Mouse (Mus musculus) embryonic facial prominence, embryonic 12.5 days (tissue): ENCODE data around the gene Gpr87. TPM values are rescaled to one million over a fixed set of nuclear protein-coding genes. Genes with fewer than 3 reads are reported as not detected.

Experiments used
- ATAC-seq: fragments of 200-750 bp; cut with Nextera tagmentation; 2 replicates; pipeline ENCODE4 v1.8.0; 2017; ENCODE audit not compliant: insufficient number of reproducible peaks, insufficient read depth, low FRiP score, low TSS enrichment
- H3K27ac ChIP-seq: fragments of 300-500 bp; sonication (generic); 2 replicates; pipeline ENCODE4 v1.5.1; 2016; ENCODE audit warnings: mild to moderate bottlenecking
- H3K27me3 ChIP-seq: fragments of 300-500 bp; sonication (generic); 2 replicates; pipeline ENCODE4 v1.6.1; 2016; ENCODE audit warnings: mild to moderate bottlenecking, moderate library complexity
- H3K36me3 ChIP-seq: fragments of 300-500 bp; sonication (generic); 2 replicates; pipeline ENCODE4 v1.6.1; 2016; ENCODE audit warnings: mild to moderate bottlenecking
- H3K4me1 ChIP-seq: fragments of 300-500 bp; sonication (generic); 2 replicates; pipeline ENCODE4 v1.6.1; 2016
- H3K4me2 ChIP-seq: fragments of 300-500 bp; sonication (generic); replicated peaks from 2 replicates; pipeline ENCODE4 v1.6.1; 2016; ENCODE audit warnings: mild to moderate bottlenecking, moderate library complexity
- H3K4me3 ChIP-seq: fragments of 300-500 bp; sonication (generic); 2 replicates; pipeline ENCODE4 v1.5.1; 2016; ENCODE audit warnings: mild to moderate bottlenecking
- H3K9ac ChIP-seq: fragments of 300-500 bp; sonication (generic); 2 replicates; pipeline ENCODE4 v1.6.1; 2016; ENCODE audit warnings: mild to moderate bottlenecking, moderate library complexity
- H3K9me3 ChIP-seq: fragments of 300-500 bp; sonication (generic); 2 replicates; pipeline ENCODE4 v1.6.1; 2016; ENCODE audit warnings: mild to moderate bottlenecking, moderate library complexity
- WGBS: fragments of 180-500 bp; shearing (Covaris S2); methylation state at CpG from one replicate; pipeline ENCODE4 v1.1.7; 2016; 5-methylcytosine and 5-hydroxymethylcytosine counted together
- polyA plus RNA-seq: library from polyadenylated mRNA; unstranded; fragments of >200 nt; fragmentation: Nextera tagmentation; extraction: Ambion mirVana; gene quantifications from 2 replicates; pipeline ENCODE4 v1.2.1, GENCODE M21; 2016

Gpr87 gene
- 0.26 and 0.41 TPM in 2 replicates for polyA plus RNA-seq

DNA sequence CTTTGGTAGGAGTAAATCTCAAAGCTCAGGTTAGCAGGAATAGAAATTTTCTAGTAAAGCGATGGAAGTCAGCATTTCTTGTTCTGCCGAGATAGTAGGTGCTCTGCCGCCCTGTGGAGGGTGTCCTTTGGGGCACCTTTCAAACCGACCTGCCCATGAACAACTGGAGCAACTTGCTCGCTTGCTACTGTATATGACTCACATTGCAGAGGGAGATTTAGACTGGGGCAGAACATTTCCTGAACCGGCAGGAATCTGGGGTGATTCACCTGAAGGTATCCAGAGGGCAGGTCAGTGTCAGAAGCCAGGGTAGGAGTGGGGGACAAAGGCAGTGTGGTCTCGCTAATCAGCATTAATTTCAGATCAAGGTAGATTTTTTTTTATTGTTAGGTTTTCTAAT, at the start of gene Gpr87:
Gene Gpr87 (minus strand): TSS at position 167 of the 400 bp plus-strand sequence.
- H3K9me3 ChIP-seq: no peaks in the 10 kb centered on the region
- no peak for ATAC-seq
- H3K4me3 ChIP-seq: no peak within 1 kb of the TSS
- no peaks in the 10 kb centered on the region for H3K36me3 ChIP-seq
- H3K4me2 ChIP-seq: no peak within 1 kb of the TSS
- no peak within 1 kb of the TSS for H3K9ac ChIP-seq
- no peaks in the 10 kb centered on the region for H3K4me1 ChIP-seq
- no peaks in the 10 kb centered on the region for H3K27me3 ChIP-seq
- no peak within 1 kb of the TSS for H3K27ac ChIP-seq
- 80% methylated on average over 7 of the region's 7 CpGs for WGBS

DNA sequence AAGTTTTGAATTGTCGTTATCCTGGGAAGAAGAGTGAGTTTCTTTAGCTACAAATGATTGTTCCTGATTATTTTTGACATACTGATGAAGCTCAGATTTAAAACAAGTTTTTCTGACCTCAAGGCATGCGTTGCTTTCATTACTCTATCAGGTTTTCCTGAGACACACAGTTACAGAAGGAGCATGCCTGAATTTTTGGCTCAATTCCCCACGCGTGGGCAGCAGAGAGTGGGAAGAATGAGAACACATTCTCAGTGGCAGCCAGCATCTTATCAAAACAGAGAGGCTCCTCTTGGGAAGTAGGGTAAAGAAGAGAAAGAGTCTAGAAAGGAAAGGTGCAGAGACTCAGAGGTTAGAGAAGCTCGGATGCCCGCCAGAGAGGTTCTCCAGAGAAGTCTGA, 48.5 kb upstream of the Gpr87 start:
- Histone ChIP-seq H3K36me3 (no peaks in the 10 kb centered on the region), H3K9ac (no peak overlapping the region), H3K4me2 (no peak overlapping the region), H3K27ac (no peak overlapping the region), H3K4me3 (no peak overlapping the region), H3K4me1 (no peaks in the 10 kb centered on the region), H3K27me3 (no peaks in the 10 kb centered on the region), H3K9me3 (no peaks in the 10 kb centered on the region)
- 60% methylated on average over 6 of the region's 6 CpGs for WGBS
- no peak for ATAC-seq

DNA sequence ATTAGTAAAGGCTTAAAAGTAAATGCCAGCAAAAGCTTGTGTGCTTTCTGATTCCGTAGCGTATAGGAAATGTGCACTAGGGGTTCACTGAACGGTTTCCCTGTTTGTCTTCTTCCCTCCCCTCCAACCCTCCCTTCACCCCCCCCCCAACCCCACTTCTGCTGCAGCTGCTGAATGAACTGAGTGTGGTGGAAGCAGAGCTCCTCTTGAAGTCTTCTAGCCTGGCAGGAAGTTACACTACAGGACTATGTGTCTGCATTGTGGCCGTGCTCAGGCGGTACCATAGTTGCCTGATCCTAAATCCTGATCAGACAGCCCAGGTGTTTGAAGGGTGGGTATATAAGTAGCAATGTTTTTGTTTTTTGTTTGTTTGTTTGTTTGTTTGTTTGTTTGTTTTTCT, 40.0 kb upstream of the Gpr87 start:
- no peaks in the 10 kb centered on the region for H3K9me3 ChIP-seq
- no peak overlapping the region for H3K27ac ChIP-seq
- no peaks in the 10 kb centered on the region for H3K4me1 ChIP-seq
- 58% methylated on average over 5 of the region's 5 CpGs for WGBS
- H3K9ac ChIP-seq: no peak overlapping the region
- H3K36me3 ChIP-seq: no peaks in the 10 kb centered on the region; the same call in 1 of the 2 replicates
- ATAC-seq: no peak
- H3K4me3 ChIP-seq: no peak overlapping the region
- H3K27me3 ChIP-seq: no peaks in the 10 kb centered on the region
- no peak overlapping the region for H3K4me2 ChIP-seq

DNA sequence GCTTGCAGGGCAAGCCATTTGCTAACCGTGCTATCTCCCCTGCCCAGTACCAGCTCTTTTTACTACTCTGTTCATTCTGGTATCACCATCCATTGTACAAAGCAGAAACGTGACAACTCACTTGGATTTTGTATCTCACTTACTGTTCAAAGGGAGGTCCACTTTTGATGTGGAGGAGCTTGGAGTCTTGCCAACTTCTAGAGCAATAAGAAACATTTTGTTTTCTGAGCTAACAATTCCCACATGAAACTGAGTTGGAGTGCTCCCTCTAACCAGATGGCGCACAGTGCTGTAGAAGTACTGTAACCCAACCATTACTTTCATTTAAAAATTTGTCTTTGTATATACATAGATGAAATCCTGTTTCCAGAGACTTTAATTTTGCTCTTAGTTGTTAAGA, 36.0 kb upstream of the Gpr87 start:
- no peak overlapping the region for H3K4me3 ChIP-seq
- 58% methylated on average over 3 of the region's 3 CpGs for WGBS
- ATAC-seq: no peak
- H3K27ac ChIP-seq: no peak overlapping the region
- no peaks in the 10 kb centered on the region for H3K36me3 ChIP-seq
- H3K27me3 ChIP-seq: no peaks in the 10 kb centered on the region
- no peaks in the 10 kb centered on the region for H3K9me3 ChIP-seq
- H3K4me1 ChIP-seq: no peaks in the 10 kb centered on the region
- H3K9ac ChIP-seq: no peak overlapping the region
- H3K4me2 ChIP-seq: no peak overlapping the region

DNA sequence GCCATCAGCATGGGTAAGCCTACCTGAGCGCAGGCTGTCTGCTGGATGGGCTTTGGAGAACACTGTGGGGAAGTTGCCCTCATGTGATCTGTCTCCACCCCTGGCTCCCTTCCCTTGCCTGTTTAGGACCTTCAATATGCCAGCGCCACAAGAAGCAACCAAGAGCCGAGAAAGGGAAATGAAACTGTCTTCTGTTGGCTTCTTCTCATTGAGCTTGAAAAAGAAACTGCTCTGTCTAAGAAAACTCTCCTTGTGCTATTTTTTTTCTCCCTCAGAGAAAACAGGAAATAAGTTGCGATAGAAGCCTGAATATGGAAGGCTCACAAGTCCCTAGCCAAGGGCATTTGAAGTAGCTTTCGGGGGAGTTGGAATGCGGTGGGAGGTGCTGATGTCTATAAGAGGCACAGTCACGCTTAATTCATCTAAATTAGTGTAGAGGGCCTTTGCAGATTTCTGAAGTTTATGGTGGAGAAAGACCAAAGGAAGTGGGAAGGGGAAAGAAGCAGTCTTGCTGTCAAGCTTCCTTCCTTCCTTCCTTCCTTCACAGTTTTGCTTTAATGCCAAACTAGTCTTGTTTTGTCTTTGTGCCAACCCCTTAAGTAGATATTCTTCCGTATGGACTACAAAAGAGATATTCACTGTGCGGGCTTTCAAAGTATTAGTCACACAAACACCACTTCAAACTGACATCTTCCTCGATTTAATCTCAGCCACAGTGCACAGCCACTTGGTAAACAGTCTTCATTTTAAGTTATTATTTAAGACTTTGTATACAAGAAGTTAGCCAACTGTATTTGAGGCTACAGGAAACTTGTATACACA, 34.0 kb upstream of the Gpr87 start:
- Histone ChIP-seq H3K4me3 (no peak overlapping the region), H3K4me2 (no peak overlapping the region), H3K9ac (no peak overlapping the region), H3K36me3 (no peaks in the 10 kb centered on the region), H3K9me3 (no peaks in the 10 kb centered on the region), H3K27ac (no peak overlapping the region), H3K4me1 (no peaks in the 10 kb centered on the region), H3K27me3 (no peaks in the 10 kb centered on the region)
- ATAC-seq: no peak
- 44% methylated on average over 10 of the region's 10 CpGs for WGBS

DNA sequence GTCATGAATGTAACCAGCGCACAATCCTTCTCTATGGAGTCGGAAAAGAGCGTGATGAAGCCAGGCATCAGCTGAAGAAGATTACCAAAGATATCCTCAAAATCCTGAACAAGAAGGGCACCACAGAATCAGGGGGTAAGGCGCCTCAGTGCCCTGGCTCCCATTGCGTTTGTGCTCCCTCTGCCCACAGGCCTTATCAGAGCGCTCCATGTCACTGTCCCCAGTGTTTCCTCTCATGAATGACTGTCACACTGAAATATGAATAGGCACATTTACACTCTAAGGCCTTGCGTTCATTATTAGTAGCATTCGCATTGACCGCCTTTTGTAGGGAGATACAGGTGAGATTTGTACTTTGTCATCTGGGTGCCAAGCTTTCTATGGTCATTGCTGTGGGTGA, 32.8 kb upstream of the Gpr87 start:
- WGBS: 98% methylated on average over 9 of the region's 9 CpGs
- H3K4me2 ChIP-seq: no peak overlapping the region
- no peak for ATAC-seq

DNA sequence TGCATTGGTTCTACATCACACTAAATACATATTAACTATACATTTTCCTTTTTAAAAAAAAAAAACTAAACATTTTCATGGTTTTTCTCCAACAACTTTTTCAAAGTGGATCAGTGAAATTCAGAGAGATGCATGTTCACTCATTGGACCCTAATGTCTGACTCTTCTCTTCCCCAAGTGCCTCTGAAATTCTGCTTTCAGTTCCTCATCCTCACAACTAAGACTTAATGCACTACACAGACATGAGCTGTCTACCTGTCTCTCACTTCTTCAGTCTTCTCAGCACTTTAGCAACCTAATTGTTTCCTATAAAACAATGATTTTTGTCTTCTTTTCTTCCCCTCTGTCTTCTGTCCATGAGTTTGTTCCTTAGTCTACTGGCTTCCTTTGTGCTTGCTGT, 30.5 kb upstream of the Gpr87 start:
- ATAC-seq: no peak
- H3K36me3 ChIP-seq: no peaks in the 10 kb centered on the region

More for the DNA sequence above, 32.8 kb upstream of the Gpr87 start:
- no peaks in the 10 kb centered on the region for H3K36me3 ChIP-seq
- H3K27me3 ChIP-seq: no peaks in the 10 kb centered on the region
- no peak overlapping the region for H3K27ac ChIP-seq
- no peak overlapping the region for H3K9ac ChIP-seq
- H3K4me1 ChIP-seq: no peaks in the 10 kb centered on the region
- no peaks in the 10 kb centered on the region for H3K9me3 ChIP-seq
- H3K4me3 ChIP-seq: no peak overlapping the region

DNA sequence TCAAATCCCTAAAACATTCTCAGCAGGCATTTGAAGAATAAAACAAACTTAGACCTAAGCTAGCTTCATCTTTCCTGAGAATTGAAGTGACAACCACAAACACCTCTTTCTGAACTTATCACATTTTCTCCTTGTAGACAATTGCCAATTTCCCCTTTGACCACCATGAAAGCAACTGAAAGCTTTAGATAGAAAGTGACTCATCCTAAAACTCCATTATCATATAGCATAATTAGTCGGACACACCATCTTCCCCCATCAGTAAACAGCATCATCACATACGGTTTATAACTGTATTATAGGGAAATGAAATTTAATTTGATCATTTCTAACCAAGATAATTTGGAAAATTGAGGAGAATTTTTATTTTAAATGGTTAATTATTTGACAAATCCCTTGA, 27.4 kb upstream of the Gpr87 start:
- Histone ChIP-seq H3K4me3 (no peak overlapping the region), H3K27ac (no peak overlapping the region)
- ATAC-seq: no peak

More for the DNA sequence above, 30.5 kb upstream of the Gpr87 start:
- Histone ChIP-seq H3K4me3 (no peak overlapping the region), H3K4me1 (no peaks in the 10 kb centered on the region), H3K4me2 (no peak overlapping the region), H3K9ac (no peak overlapping the region), H3K27ac (no peak overlapping the region), H3K9me3 (no peaks in the 10 kb centered on the region), H3K27me3 (no peaks in the 10 kb centered on the region)

DNA sequence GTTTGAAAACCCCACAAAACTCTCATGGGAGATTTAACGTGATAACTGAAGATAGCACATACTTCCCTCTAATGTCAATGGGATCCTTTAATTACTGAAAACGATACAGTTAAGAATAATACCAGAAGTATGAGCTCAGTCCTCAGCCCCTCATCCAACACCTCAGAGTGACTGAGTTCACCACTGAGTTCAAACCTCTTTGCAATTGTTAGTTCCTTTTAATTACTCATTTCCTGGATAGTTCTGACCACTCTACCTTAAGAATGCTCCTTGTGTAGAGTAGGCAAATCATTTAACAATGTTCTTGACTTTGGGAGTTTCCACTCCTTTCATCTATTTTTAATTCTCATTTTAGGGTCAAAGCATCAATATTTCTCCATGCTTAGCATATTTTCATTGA, 24.4 kb upstream of the Gpr87 start:
- WGBS: 78% methylated on average over 2 of the region's 2 CpGs
- Histone ChIP-seq H3K4me2 (no peak overlapping the region), H3K9ac (no peak overlapping the region), H3K27me3 (no peaks in the 10 kb centered on the region), H3K4me1 (no peaks in the 10 kb centered on the region), H3K9me3 (no peaks in the 10 kb centered on the region), H3K36me3 (no peaks in the 10 kb centered on the region), H3K4me3 (no peak overlapping the region), H3K27ac (no peak overlapping the region)
- no peak for ATAC-seq

More for the DNA sequence above, 27.4 kb upstream of the Gpr87 start:
- no peaks in the 10 kb centered on the region for H3K27me3 ChIP-seq
- H3K9me3 ChIP-seq: no peaks in the 10 kb centered on the region
- H3K9ac ChIP-seq: no peak overlapping the region
- no peaks in the 10 kb centered on the region for H3K4me1 ChIP-seq
- no peaks in the 10 kb centered on the region for H3K36me3 ChIP-seq
- 95% methylated on average over 2 of the region's 2 CpGs for WGBS
- no peak overlapping the region for H3K4me2 ChIP-seq

DNA sequence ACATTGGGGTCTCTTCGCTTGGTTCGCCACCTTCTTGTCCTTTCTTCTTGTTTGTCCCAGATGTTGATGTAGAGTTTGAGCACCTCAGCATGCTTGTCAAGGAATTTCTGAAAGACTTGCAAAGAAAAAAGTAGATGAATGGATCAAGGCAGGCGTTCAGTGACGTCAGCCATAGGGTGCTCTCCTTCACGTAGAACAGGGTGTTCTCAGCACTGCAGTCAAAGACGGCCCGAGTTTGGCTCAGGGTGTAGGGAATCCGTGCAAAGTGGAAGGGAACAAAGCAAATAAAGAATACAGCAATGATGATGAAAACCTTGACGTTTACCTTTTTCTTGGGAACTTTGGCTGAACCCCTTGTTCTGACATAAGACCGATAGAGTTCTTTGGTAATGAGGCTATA, 22.3 kb upstream of the Gpr87 start:
- H3K27ac ChIP-seq: no peak overlapping the region

DNA sequence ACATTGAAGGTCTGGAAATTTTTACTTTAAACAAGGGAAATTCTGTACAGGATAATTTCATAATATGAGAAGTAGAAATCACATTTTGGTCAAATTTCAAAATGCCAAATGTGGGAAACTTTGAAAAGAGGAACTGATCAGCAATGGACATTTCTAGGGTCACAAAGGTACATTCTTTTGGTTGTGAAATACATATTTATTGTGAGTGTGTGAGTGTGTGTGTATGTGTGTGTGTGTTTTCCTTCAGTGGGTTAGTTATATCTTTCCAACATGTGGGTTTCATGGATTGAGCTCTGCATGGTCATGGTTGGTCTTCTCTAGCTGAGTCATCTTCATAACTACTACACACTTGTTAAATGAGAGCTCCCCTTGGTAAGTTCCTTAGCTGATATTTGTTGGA, 17.5 kb upstream of the Gpr87 start:
- H3K4me1 ChIP-seq: no peaks in the 10 kb centered on the region
- H3K4me2 ChIP-seq: no peak overlapping the region
- no peak overlapping the region for H3K4me3 ChIP-seq
- H3K9ac ChIP-seq: no peak overlapping the region
- no peak for ATAC-seq
- no peaks in the 10 kb centered on the region for H3K9me3 ChIP-seq
- H3K27ac ChIP-seq: no peak overlapping the region
- no peaks in the 10 kb centered on the region for H3K27me3 ChIP-seq
- no peaks in the 10 kb centered on the region for H3K36me3 ChIP-seq

More for the DNA sequence above, 22.3 kb upstream of the Gpr87 start:
- no peaks in the 10 kb centered on the region for H3K36me3 ChIP-seq
- no peak overlapping the region for H3K9ac ChIP-seq
- H3K9me3 ChIP-seq: no peaks in the 10 kb centered on the region
- no peaks in the 10 kb centered on the region for H3K4me1 ChIP-seq
- no peaks in the 10 kb centered on the region for H3K27me3 ChIP-seq
- no peak overlapping the region for H3K4me2 ChIP-seq
- 93% methylated on average over 10 of the region's 10 CpGs for WGBS
- no peak overlapping the region for H3K4me3 ChIP-seq
- no peak for ATAC-seq

DNA sequence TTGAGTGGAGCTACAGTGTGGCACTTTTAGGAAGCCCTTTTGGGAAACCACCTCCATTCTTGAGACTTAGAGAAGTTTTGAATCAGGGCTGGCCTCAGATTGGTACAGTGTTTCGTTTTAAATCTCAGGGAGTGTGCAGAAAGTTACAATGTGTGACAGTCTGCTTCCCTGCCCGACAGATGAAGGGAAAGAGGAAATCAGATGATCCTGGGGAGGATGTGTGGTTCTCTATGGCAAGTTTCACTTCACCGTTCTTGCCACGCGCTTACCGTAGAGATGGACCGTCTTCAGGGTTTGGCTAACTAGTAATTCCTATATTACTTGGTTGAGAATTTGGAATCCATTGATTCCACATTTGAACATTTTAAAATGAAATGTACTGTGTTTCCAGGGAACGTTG, 16.9 kb upstream of the Gpr87 start:
- H3K9ac ChIP-seq: no peak overlapping the region
- no peak overlapping the region for H3K4me2 ChIP-seq
- no peaks in the 10 kb centered on the region for H3K36me3 ChIP-seq
- H3K9me3 ChIP-seq: no peaks in the 10 kb centered on the region
- no peak overlapping the region for H3K27ac ChIP-seq
- no peak for ATAC-seq
- H3K4me3 ChIP-seq: no peak overlapping the region
- no peaks in the 10 kb centered on the region for H3K27me3 ChIP-seq
- no peaks in the 10 kb centered on the region for H3K4me1 ChIP-seq
- 85% methylated on average over 8 of the region's 8 CpGs for WGBS
